Mouse (Mus musculus): ENCODE measurements around the gene Sephs1.

The Sephs1 gene

DNA sequence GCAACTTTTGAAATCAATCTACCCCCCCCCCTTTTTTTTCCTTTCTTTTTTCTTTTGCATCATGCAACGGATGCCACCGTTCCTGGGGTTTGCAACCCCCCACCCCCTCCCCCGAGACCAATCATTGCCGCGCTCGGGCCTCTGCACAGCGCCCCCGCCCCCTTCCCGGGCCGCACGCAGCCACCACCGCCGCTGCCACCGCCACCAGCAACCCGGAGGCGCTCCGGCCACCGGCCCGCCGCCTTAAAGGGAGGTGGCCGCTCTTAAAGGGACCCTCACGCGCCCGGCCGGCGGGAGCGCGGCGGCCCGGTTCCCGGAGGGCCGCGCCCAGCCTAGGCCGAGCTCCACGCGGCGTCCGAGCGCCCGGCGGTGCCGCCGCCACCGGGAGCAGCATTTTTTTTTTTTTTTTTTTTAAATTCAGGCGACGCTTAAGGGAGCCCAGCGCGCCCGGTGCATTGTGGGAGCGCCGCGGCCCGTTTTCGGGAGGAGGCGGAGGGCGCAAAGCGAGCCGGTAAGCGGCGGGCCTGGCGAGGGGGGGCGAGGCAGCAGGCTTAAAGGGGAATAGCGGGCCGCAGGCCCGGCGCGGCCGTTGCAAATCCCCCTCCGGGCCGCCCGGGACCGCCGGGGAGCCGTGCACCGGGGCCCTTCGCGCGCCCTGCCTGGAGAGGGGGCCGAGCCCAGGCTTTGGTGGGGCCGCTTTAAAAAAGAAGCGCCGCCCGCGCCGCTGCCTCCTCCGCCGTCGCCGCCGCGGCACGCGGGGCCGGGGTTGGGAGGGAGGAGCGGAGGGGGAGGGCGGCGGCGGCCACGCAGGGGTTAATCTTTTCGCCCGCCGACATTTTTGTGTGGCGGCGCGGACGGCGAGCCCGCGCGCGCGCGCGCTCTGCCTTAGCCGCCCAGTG is at the start of gene Sephs1:
Gene Sephs1 (plus strand): TSS at position 215 of the 899 bp plus-strand sequence.
- peak; percentile 88 for DNase-seq

DNA sequence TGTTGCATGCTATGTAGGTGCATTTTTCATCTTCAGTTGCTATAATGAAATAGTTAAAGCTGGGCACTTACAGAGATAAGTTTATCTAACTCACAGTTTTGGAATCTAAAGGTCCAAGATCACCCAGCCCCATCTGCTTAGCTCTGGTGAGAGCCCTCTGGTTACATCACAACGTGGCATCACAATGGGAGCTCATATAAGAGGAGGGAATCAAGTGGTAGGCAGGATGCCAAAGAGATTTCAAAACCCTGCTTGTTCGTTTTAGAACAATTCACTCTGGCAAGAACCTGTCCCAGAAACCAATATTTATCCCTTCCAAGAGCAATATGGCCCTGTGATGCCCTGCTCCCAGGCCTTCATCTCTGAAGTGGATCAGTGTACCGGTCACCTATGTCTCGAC is 49.2 kb upstream of the Sephs1 start:
- no peak for DNase-seq

DNA sequence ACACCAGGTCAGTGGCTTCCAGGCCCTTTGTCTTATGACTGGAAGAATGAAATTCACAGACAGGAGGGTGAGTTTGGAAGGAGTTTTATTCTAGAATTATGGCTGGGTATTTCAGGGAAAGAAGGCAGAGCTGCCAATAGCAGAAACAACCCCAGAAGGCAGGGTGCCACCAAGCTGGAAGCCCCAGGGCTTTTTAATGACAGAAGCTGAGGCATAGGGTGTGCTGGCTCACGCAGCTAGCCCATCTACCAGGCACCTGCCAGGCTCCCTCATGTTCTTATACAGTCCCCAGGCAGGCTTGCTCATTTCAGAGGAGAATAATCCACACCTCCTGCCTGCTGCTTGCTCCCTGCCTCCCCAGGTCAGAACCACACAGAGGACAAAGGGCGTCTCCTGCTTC is 31.9 kb upstream of the Sephs1 start:
- DNase-seq = no peak

GRCm38 (mm10) chr2:4857186-4857585 is 24.2 kb upstream of the Sephs1 start:
- DNase-seq = no peak

DNA sequence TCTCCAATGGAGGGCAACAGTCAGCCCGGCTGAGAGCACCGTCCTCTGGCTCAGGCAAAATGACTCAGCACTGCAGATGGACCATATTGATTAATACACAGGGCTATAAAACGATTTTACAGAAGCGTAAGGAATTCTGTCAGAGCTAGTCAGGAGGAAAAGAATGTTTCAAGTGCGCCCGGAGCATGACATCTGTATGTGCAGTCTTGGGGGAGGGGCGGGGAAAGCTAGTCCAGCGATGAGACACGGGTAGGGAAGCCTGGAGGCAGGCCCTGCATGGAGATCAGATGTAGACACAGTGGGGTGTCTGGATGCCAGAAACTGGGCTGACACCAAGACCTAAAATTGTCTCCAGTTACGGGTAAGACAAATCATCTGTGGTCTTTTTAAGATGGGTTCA is 23.2 kb upstream of the Sephs1 start:
- DNase-seq = no peak

DNA sequence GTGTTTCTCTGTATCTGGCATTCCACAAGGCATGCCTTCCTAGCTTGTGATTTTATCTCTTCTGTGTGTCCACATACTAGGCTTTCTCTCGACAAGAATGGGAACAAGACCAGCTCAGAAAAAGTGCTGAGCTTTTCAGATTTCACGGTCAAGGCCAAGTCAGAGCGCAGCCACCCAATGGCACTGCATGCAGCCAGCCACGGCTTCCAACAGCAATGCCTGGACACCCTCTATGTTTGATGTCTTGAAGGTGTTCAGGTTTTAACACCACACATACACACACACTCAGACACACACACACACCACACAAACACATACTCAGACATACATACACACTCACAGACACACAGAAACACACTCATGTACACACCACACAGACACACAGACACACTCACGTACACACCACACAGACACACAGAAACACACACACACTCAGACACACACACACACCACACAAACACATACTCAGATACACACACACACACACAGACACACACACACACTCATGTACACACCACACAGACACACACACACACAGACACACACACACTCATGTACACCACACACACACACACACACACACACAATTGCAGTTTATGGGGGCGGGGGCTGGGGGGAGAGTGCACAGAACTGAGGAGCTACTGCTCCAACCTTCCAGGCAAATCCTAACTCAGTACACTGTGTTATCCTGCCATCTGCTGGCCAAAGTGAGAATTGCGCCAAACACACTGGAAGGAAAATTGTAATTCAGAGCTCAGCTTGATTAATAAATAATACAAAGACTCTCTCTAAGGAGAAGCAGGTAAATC is 17.2 kb upstream of the Sephs1 start:
- DNase-seq = peak; percentile 63

DNA sequence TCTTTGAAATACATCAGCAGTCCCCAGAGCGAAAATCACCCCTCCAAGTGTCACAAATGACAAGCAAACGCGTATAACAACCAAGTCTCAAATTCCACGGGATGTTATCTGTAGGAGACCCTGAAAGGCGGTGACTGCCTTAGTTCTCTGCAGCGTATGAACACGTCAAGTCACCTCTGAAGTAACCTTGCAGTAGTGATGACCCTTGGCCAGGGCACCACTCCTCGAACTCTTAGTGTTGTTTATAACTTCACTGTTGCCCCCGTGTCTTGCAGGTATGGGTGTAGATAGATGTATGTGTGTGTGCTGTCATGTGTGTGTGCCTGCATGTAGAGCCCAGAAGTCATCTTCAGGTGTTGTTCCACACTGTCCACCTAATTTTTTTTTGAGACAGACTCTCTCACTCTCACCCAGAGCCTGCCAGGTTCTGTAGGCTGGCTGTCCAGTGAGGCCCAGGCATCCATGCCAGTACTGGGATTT is 16.5 kb upstream of the Sephs1 start:
- DNase-seq = no peak

- DNase-seq = no peak
Measured at GRCm38 (mm10) chr2:4868028-4868725, 13.2 kb upstream of the Sephs1 start.

DNA sequence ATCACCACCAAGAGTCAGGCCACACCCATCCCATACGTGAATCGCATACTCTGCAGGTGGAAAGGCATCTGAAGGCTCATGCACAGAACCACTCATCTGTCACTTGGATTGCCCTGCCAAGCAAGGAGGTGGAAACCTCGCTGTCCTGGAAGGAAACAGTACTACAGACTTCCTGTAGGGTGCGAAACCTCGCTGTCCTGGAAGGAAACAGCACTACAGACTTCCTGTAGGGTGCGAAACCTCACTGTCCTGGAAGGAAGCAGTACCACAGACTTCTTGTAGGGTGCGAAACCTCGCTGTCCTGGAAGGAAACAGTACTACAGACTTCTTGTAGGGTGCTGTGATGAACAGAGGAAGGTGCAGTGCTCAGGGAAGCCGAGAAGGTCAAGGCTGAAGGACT is 8.6 kb upstream of the Sephs1 start:
- DNase-seq = no peak

GRCm38 (mm10) chr2:4873331-4873730 is 8.0 kb upstream of the Sephs1 start:
- no peak for DNase-seq

DNA sequence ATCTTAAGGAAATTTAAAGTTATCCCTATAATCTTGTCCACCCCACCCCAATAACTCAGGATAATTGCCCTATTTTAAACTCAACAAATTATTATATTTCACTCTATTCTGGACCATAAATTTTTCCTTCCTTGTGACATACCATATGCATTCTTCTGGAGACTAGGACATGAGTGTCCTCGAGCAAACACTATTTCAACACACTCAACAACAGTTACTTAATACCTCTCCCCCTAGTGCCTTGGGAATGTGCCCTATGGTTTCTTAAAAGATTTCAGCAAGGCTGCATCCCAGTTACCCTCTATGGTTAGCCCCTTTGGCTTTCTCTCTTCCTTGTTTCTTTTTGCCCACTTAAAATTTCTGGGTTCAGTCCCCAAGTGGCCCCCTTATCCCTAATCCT is 6.3 kb upstream of the Sephs1 start:
- DNase-seq = no peak

DNA sequence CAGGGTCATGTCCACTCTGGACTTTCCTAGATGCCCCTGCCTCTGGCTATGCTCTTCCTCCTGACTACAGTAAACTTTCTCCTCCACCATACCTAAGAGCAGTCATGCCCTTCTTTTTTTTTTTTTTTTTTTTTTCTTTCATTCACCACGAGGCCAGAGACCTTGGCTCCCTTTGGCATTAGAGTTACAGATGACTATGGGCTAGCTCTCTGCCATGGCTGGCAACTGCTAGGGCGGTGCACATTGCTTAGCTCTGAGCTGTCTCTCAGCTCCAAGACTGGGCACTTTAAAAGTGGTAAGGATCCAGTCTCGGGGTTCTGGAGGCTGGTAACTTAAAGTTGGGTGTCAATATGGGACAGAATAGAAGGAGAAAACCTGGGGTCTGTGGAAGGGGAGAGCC is 5.2 kb upstream of the Sephs1 start:
- no peak for DNase-seq

DNA sequence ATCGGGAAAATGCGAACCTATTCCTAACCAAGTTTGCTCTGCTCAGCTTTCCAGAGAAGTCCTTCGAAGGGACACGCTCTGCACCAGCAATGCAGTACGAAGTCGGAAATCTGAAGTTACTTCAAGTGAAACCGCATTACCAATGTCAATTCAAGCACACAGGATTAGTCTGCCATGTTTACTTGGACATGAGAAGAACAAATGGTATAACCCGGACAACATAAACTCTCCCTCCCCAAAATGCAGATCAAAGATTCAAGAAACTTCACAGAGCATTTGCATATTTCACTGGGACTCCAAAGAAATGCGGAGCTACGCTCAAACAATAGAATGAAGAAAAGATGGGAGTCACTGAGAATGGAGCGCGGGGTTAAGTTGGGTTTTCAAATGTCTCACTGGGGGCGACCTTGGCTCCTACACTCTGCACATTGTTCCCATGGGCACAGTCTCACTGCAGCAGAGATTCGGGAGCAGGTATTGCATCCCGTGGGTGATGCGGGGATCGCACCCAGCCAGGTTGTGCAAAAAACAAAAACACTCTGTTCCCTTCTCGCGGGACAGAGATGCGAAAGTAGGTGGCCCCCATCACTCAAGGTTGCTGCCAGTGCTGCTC is 521 bp upstream of the Sephs1 start:
- no peak for DNase-seq

GRCm38 (mm10) chr2:4882249-4882791 is 956 bp downstream of the Sephs1 start:
- peak; percentile 68 for DNase-seq

GRCm38 (mm10) chr2:4883009-4883704 is 1.8 kb downstream of the Sephs1 start:
- DNase-seq = peak; percentile 31

DNA sequence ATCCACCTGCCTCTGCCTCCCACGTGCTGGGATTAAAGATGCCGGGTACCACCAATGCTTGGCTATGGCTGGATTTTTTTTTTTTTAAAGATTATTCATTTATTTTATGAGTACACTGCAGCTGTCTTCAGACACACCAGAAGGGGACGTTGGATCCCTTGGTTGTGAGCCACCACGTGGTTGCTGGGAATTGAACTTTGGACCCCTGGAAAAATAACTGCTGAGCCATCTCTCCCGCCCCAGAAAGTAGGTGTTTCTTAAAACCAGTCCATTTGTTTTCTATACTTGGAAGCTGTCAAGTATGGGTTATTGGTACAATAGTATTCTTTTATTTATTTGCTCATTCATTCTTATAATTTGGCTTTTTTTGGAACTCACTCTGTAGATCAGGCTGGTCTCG is 5.5 kb downstream of the Sephs1 start:
- no peak for DNase-seq

- DNase-seq = no peak
Measured at GRCm38 (mm10) chr2:4895598-4895997, 14.2 kb downstream of the Sephs1 start.

- no peak for DNase-seq
Measured at GRCm38 (mm10) chr2:4896970-4897369, 15.6 kb downstream of the Sephs1 start.

GRCm38 (mm10) chr2:4900624-4901023 is 19.3 kb downstream of the Sephs1 start:
- no peak for DNase-seq

DNA sequence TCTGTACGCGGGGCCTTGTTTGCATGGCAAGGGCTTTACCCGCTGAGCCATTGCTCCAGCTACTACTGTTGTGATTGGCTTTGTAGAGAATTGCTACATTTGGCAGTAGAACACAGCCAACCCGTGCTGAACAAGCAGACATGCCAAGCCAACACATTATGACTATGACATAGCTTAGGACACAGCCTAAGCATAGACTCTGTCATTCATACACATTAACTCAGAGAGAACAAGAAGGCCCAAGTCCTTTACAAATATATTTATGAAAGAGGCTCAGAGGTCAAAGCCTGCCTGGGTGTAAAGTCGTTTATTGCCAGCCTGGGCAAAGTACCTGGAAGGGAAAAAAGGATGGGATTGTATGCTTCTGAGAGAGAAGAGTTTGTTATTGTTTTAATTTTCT is 21.0 kb downstream of the Sephs1 start:
- DNase-seq = no peak

DNA sequence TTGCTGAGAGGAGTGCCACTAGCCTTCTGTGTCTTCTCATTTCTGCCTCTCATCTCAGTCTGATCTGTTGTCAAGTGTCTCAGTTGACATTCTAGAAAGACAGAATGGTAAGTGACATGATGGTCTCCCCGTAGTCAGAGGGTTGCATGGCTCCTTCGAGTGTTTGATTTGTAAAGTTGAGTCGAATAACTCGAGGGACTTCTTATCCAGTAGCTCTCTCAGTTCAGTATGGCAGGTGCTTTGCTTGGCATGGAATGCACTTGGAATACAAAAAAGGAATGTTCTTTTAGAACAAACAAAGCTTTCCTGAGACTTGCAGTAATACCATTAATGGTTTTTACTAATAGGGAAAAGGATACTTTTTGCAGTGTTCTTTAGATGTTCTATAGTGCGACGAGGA is 25.8 kb downstream of the Sephs1 start:
- no peak for DNase-seq

DNA sequence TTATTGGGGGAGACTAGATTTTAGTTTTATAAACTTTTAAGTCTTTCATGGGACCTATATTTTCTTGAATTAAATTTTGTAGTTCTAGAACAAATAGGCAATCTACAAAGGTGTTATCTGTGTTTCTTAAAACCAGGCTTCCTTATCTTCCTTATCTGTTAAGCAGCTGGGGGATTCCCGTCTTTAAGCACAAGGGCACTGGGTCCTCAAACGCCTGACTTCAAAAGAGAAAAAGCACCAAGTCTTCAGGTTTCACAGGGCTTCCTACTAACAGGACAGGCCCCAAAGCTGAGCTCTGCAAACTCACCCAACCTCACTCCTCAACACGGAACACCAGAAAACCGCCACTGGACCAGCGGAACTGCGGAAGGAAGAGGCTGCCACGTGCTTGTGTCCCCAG is 26.6 kb downstream of the Sephs1 start:
- DNase-seq = no peak
